Mouse (Mus musculus): ENCODE data around the gene Brd3os. TPM values are rescaled to one million over a fixed set of nuclear protein-coding genes. Genes with fewer than 3 reads are reported as not detected.
A peak's percentile ranks its signal among the peaks of the same experiment; 100 is the strongest.

The Brd3os gene
- polyA plus RNA-seq, 1 experiment from 2014 or later, result 15.0 TPM

DNA sequence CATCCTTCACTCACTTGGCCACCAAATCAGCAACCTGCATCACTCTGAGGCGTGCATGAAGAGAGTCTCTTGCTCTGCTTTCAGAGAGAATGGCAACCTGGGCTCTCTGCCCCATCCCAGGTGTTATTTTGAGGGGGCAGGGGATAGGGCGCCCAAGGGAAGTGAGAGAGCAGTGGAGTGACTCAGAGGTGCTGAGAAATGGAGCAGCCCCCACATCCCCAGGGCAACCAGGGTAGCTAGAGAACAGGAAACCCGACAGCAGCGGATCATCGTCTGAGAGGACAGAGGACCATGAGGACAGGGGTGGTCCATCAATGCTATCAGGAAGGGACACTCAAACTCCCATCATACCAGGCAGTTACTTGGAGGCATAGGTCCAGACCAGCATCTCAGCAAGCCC is 35.2 kb upstream of the Brd3os start:
- Histone ChIP-seq H3K4me2 (replicated peaks; ENCODE audit: low read depth, low read length) (no peak overlapping the region), H3K9me3 (ENCODE audit: control insufficient read depth, low read length) (no peaks in the 10 kb centered on the region), H3K36me3 (ENCODE audit: control insufficient read depth, insufficient read depth, low read length) (no peaks in the 10 kb centered on the region), H3K4me1 (replicated peaks; ENCODE audit: control insufficient read depth, insufficient read depth, low read length) (peaks cover 18% of the 10 kb centered on the region), H3K27ac (ENCODE audit: low read depth, low read length) (no peak overlapping the region), H3K27me3 (ENCODE audit: control insufficient read depth, insufficient read depth, low read length) (no peaks in the 10 kb centered on the region), H3K9ac (ENCODE audit: low read depth, low read length) (no peak overlapping the region), H3K4me3 (ENCODE audit: low read depth, low read length) (no peak overlapping the region)
- WGBS, result 90% methylated on average over 5 of the region's 5 CpGs
- ATAC-seq (ENCODE audit: low FRiP score), result no peak
- DNase-seq (ENCODE audit: low spot score), result no peak

DNA sequence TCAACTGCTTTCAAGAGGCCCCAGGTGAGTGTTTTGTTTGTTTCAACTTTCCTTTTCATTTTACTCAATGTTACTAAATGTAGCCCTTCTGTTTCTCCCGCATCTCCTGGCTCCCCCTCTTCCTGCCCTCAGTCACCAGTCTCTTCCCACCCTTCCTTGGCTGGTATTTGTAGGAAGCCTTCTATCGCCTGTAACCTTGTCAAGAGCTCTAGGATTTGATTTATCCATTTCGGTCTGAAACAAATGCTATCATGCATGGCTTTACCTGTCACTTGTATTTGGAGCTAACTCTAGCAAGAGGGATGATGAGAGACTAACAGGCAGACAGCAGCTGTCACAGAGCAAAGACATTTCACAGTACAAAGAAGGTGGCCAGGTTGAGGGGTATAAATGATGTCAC is 33.9 kb upstream of the Brd3os start:
- DNase-seq (ENCODE audit: low spot score), result no peak
- Histone ChIP-seq H3K27ac (ENCODE audit: low read depth, low read length) (no peak overlapping the region), H3K4me1 (replicated peaks; ENCODE audit: control insufficient read depth, insufficient read depth, low read length) (peaks cover 26% of the 10 kb centered on the region), H3K4me3 (ENCODE audit: low read depth, low read length) (no peak overlapping the region), H3K4me2 (replicated peaks; ENCODE audit: low read depth, low read length) (no peak overlapping the region), H3K9me3 (ENCODE audit: control insufficient read depth, low read length) (no peaks in the 10 kb centered on the region), H3K9ac (ENCODE audit: low read depth, low read length) (no peak overlapping the region), H3K27me3 (ENCODE audit: control insufficient read depth, insufficient read depth, low read length) (no peaks in the 10 kb centered on the region), H3K36me3 (ENCODE audit: control insufficient read depth, insufficient read depth, low read length) (no peaks in the 10 kb centered on the region)
- 78% methylated on average over 3 of the region's 3 CpGs for WGBS
- ATAC-seq (ENCODE audit: low FRiP score), result no peak

DNA sequence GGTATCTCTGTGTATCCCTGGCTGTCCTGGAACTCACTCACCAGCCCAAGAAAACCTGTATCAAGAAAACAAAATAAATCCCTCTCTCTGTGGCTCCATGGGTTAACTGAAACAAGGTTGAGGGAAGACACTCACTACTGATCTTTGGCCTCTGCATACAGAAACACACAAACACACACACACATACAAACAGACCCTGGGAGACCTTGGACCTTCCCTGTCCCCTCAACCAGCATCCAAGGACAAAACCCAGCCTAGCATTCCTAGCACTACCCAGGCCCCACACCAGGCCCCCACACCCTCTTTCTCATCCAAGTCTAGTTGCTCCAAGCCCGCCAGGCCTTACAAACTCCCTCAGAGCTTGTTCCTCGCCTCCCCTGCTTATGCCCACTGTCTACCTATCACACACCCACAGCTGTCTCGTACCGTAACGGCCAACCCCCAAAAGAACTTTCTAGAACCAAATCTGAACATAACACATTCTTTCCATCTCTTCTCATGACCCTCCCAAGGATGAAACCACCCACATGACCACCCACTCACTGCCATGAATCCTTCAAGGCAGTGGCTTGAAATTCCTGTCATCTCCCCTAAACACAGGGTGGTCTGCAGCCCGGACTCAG is 31.5 kb upstream of the Brd3os start:
- Histone ChIP-seq H3K36me3 (ENCODE audit: control insufficient read depth, insufficient read depth, low read length) (no peaks in the 10 kb centered on the region), H3K4me1 (replicated peaks; ENCODE audit: control insufficient read depth, insufficient read depth, low read length) (peaks cover 44% of the 10 kb centered on the region), H3K27me3 (ENCODE audit: control insufficient read depth, insufficient read depth, low read length) (no peaks in the 10 kb centered on the region), H3K9me3 (ENCODE audit: control insufficient read depth, low read length) (no peaks in the 10 kb centered on the region), H3K4me2 (replicated peaks; ENCODE audit: low read depth, low read length) (no peak overlapping the region), H3K9ac (ENCODE audit: low read depth, low read length) (no peak overlapping the region), H3K4me3 (ENCODE audit: low read depth, low read length) (no peak overlapping the region), H3K27ac (ENCODE audit: low read depth, low read length) (no peak overlapping the region)
- no peak for ATAC-seq (ENCODE audit: low FRiP score)
- WGBS, result 88% methylated on average over 6 of the region's 6 CpGs
- no peak for DNase-seq (ENCODE audit: low spot score)

DNA sequence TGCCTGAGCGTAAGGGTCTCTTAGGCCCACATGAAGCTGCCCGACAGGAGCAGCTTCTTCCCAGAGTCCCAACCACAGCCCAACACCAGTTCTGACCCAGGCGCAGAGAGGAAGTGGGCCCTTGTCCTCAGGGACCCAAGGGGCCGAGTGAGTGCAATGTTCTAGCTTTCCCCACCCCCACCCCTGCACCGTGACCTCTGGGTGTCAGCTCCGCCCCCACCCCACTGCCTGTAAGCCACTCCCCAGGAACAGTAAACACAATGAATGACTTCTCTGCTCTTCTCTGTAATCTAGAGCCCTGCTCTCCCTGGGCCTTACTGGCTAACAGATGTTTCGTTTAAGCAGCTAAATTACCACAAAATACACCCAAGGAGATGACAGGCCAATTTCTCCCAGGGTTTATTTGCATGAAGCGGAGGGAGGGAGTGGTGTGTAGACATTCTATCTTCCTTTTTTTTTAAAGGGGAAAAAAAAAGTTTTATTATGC is 30.4 kb upstream of the Brd3os start:
- Histone ChIP-seq H3K4me2 (replicated peaks; ENCODE audit: low read depth, low read length) (peak overlapping the region; percentile 19; the same call in 1 of the 2 replicates), H3K36me3 (ENCODE audit: control insufficient read depth, insufficient read depth, low read length) (no peaks in the 10 kb centered on the region), H3K27me3 (ENCODE audit: control insufficient read depth, insufficient read depth, low read length) (no peaks in the 10 kb centered on the region), H3K4me3 (ENCODE audit: low read depth, low read length) (no peak overlapping the region), H3K27ac (ENCODE audit: low read depth, low read length) (peak overlapping the region; percentile 88), H3K9me3 (ENCODE audit: control insufficient read depth, low read length) (no peaks in the 10 kb centered on the region), H3K9ac (ENCODE audit: low read depth, low read length) (peak overlapping the region; percentile 38; the same call in 1 of the 2 replicates), H3K4me1 (replicated peaks; ENCODE audit: control insufficient read depth, insufficient read depth, low read length) (peaks cover 46% of the 10 kb centered on the region)
- 11% methylated on average over 8 of the region's 8 CpGs for WGBS
- ATAC-seq (ENCODE audit: low FRiP score) (peak; percentile 28; the same call in 1 of the 2 replicates), DNase-seq (ENCODE audit: low spot score) (peak; percentile 58)

DNA sequence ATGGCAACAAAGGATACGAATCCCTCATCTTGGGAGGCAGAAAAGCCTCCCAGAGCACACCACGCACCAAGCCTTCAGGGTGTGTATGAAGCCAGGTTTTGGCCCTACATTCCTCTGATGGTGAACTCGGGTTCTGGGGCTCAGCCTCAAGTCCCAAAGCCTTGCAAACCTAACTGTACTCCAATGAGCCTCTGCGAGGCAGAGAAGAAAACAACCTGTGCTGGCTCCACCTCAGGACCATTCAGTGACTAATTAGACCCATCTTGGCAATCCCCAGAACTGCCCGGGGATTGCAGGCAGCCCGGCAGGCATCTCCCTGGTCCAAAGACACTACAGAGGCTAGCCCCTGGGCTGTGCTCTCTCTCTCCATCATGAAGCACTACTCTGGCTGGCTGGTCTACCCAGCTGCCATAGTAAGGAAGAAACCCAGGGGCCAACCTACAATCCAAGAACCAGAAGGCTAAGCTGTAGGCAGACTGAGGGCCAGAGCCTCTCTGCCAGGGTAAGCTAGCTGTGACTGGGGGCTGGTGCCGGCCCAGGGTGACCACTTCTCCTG is 29.8 kb upstream of the Brd3os start:
- H3K36me3 ChIP-seq (ENCODE audit: control insufficient read depth, insufficient read depth, low read length), result no peaks in the 10 kb centered on the region
- ATAC-seq (ENCODE audit: low FRiP score), result no peak
- WGBS, result 9% methylated on average over 7 of the region's 7 CpGs

DNA sequence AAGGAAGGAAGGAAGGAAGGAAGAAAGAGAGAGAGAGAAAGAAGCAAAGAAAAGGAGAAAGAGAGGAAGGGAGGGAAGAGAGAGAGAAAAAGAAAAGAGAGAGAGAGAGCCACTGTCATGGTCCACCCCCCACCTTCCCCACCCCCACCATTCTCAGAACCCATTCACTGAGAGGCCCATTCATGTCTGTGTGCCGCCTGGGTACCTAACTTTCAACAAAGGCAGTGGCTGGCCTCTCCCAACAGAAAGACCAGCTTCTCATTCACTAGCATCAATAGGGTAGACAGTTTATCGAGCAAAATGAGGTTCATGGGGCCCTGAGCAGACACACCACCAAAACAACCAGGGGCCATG is 28.6 kb upstream of the Brd3os start:
- ATAC-seq (ENCODE audit: low FRiP score) (peak; percentile 23; the same call in 1 of the 2 replicates), DNase-seq (ENCODE audit: low spot score) (no peak)
- H3K4me3 ChIP-seq (ENCODE audit: low read depth, low read length), result no peak overlapping the region
- 11% methylated on average over 2 of the region's 2 CpGs for WGBS
- H3K4me1 ChIP-seq (replicated peaks; ENCODE audit: control insufficient read depth, insufficient read depth, low read length), result peaks cover 50% of the 10 kb centered on the region
- H3K36me3 ChIP-seq (ENCODE audit: control insufficient read depth, insufficient read depth, low read length), result no peaks in the 10 kb centered on the region
- peak overlapping the region; percentile 32 for H3K4me2 ChIP-seq (replicated peaks; ENCODE audit: low read depth, low read length)
- no peaks in the 10 kb centered on the region for H3K9me3 ChIP-seq (ENCODE audit: control insufficient read depth, low read length)
- no peaks in the 10 kb centered on the region for H3K27me3 ChIP-seq (ENCODE audit: control insufficient read depth, insufficient read depth, low read length)
- peak overlapping the region; percentile 93 for H3K27ac ChIP-seq (ENCODE audit: low read depth, low read length)
- peak overlapping the region; percentile 54; the same call in 1 of the 2 replicates for H3K9ac ChIP-seq (ENCODE audit: low read depth, low read length)

More for the DNA sequence above, 29.8 kb upstream of the Brd3os start:
- peak; percentile 41 for DNase-seq (ENCODE audit: low spot score)
- Histone ChIP-seq H3K4me2 (replicated peaks; ENCODE audit: low read depth, low read length) (0 out of 2 replicates have a peak overlapping the region, but pooled peaks have one; percentile 13), H3K4me3 (ENCODE audit: low read depth, low read length) (no peak overlapping the region), H3K27me3 (ENCODE audit: control insufficient read depth, insufficient read depth, low read length) (no peaks in the 10 kb centered on the region), H3K27ac (ENCODE audit: low read depth, low read length) (peak overlapping the region; percentile 88), H3K9me3 (ENCODE audit: control insufficient read depth, low read length) (no peaks in the 10 kb centered on the region), H3K9ac (ENCODE audit: low read depth, low read length) (peak overlapping the region; percentile 38; the same call in 1 of the 2 replicates), H3K4me1 (replicated peaks; ENCODE audit: control insufficient read depth, insufficient read depth, low read length) (peaks cover 48% of the 10 kb centered on the region)

DNA sequence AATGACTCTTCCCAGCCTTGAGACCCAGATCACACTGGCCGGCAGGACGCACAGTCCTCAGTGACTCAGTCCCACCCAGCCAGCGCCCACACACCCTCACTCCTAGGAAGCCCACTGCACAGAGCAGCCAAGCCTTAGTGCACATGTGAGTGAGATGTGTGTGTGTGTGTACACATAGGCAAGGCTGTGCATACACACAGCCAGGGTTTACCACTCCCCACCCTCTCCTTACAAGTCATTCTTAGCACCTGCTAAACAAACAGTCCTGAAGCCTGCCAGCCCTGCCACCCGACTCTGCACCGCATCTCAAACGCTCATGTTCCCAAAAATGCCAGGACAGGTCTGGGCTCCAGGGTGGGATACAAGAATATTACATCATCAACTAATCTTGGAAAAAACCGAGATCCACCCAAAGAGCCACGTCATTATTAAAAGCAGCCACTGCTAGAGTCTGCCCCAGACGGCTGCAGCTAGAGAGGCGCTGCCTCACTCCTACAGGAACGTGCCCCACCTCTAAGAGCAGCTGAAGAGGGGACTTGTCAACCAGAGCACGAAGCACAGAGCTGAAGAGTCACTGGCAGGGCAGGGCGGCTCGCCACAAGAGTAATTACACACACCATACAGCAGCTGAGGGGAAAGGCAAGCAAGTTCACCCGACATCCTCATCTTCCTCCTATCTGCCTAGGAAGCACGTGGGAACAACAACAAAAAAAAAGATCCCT is 28.0 kb upstream of the Brd3os start:
- H3K27ac ChIP-seq (ENCODE audit: low read depth, low read length), result peak overlapping the region; percentile 93
- 19% methylated on average over 16 of the region's 16 CpGs for WGBS
- peak overlapping the region; percentile 32 for H3K4me2 ChIP-seq (replicated peaks; ENCODE audit: low read depth, low read length)
- H3K4me3 ChIP-seq (ENCODE audit: low read depth, low read length), result no peak overlapping the region
- H3K9me3 ChIP-seq (ENCODE audit: control insufficient read depth, low read length), result no peaks in the 10 kb centered on the region
- no peaks in the 10 kb centered on the region for H3K36me3 ChIP-seq (ENCODE audit: control insufficient read depth, insufficient read depth, low read length)
- H3K4me1 ChIP-seq (replicated peaks; ENCODE audit: control insufficient read depth, insufficient read depth, low read length), result peaks cover 49% of the 10 kb centered on the region
- ATAC-seq (ENCODE audit: low FRiP score) (peak; percentile 80), DNase-seq (ENCODE audit: low spot score) (peak; percentile 74)
- no peaks in the 10 kb centered on the region for H3K27me3 ChIP-seq (ENCODE audit: control insufficient read depth, insufficient read depth, low read length)
- H3K9ac ChIP-seq (ENCODE audit: low read depth, low read length), result peak overlapping the region; percentile 54

DNA sequence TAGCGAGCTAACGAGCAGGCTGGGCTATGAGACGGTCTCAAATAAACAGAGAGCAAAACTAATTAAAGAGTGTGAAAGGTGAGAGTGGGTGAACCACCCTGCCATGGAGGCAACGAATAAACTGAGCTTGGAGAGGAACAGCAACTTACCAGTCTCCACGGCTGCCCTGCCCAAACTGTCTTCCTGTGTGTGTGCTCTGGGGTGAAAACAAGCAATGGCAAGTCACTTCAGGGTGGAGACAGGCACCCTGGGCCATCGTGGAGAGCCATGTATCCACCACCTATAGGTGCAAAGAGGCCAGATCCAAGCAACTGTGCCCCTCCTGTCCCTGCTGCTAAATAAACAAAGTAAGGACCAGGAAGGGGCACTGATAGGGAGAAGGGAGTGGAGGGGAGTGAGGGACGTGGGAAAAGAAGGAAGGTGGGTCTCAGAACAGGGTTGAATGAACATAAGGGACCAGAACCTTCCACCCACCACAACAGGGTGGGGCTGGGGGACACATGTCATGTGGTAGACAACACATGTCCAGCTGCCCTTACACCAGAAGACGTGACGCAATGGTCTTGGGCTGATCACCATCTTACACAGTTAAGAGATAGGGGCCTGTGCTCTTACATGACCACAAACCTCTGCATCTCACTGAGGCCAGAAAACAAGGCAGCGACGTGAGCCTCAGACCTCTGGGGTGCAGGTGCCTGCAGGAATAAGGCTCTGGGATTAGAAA is 26.9 kb upstream of the Brd3os start:
- no peaks in the 10 kb centered on the region for H3K27me3 ChIP-seq (ENCODE audit: control insufficient read depth, insufficient read depth, low read length)
- no peaks in the 10 kb centered on the region for H3K36me3 ChIP-seq (ENCODE audit: control insufficient read depth, insufficient read depth, low read length)
- no peaks in the 10 kb centered on the region for H3K9me3 ChIP-seq (ENCODE audit: control insufficient read depth, low read length)
- peaks cover 49% of the 10 kb centered on the region for H3K4me1 ChIP-seq (replicated peaks; ENCODE audit: control insufficient read depth, insufficient read depth, low read length)
- H3K4me2 ChIP-seq (replicated peaks; ENCODE audit: low read depth, low read length), result peak overlapping the region; percentile 23; the same call in 1 of the 2 replicates
- H3K27ac ChIP-seq (ENCODE audit: low read depth, low read length), result peak overlapping the region; percentile 93
- ATAC-seq (ENCODE audit: low FRiP score) (no peak), DNase-seq (ENCODE audit: low spot score) (no peak)
- WGBS, result 66% methylated on average over 11 of the region's 11 CpGs
- no peak overlapping the region for H3K9ac ChIP-seq (ENCODE audit: low read depth, low read length)
- H3K4me3 ChIP-seq (ENCODE audit: low read depth, low read length), result no peak overlapping the region
